Mouse (Mus musculus) NIH3T3 (cell line): ENCODE measurements at regions not wholly inside any gene's neighbourhood (a gene's known extent, or its start where the extent isn't known, plus 50 kb on each side); places are given as distances from the start of the nearest gene placed in this dataset.

Experiments
- DNase-seq: peaks from one replicate; pipeline ENCODE4 v3.0.0-alpha.2; 2012; ENCODE audit warnings: low read depth

GRCm38 (mm10) chr14:106052585-106053551 is 53.1 kb upstream of the Trim52 start:
- DNase-seq = peak; percentile 54
